Mouse (Mus musculus) left cerebral cortex, adult 2 months (tissue): ENCODE measurements around the gene Abcg8. TPM values are rescaled to one million over a fixed set of nuclear protein-coding genes. Genes with fewer than 3 reads are reported as not detected.
A peak's percentile ranks its signal among the peaks of the same experiment; 100 is the strongest.

Experiments used
- DNase-seq, 2 experiments: peaks; one replicate each; pipeline ENCODE4 v3.0.0; 2021 to 2022; ENCODE audit warnings: low spot score in 2 of 2, mixed read lengths in 1 of 2; ENCODE audit errors: extremely low spot score in 1 of 2
- H3K27ac ChIP-seq: fragments of 200-600 bp; 2 replicates; pipeline ENCODE4 v1.8.1; 2022
- H3K4me3 ChIP-seq: fragments of 200-600 bp; 2 replicates; pipeline ENCODE4 v1.8.1; 2022
- CTCF ChIP-seq: fragments of 200-600 bp; IDR thresholded peaks from 2 replicates; pipeline ENCODE4 v1.8.1; 2022; ENCODE audit warnings: antibody characterized with exemption, mild to moderate bottlenecking, moderate library complexity
- intact Hi-C: fragments of 180-260 bp; cut with DNase I; formaldehyde crosslinking; loops from one replicate; pipeline ENCODE4 v1.15.1; 2025
- long read RNA-seq, 2 experiments: library from polyadenylated mRNA; stranded (forward); transcript quantifications; one replicate each; pipeline ENCODE4 v2.0.0; 2021; ENCODE audit warnings: borderline mapping rate in 2 of 2
- total RNA-seq, 2 experiments: library from RNA; stranded (reverse); gene quantifications; 2 replicates each; pipeline ENCODE4 v1.2.3; 2021

Gene Abcg8
- not detected for total RNA-seq
- long read RNA-seq, experiment 1 = 0 reads
- long read RNA-seq, experiment 2 = 0 reads

DNA sequence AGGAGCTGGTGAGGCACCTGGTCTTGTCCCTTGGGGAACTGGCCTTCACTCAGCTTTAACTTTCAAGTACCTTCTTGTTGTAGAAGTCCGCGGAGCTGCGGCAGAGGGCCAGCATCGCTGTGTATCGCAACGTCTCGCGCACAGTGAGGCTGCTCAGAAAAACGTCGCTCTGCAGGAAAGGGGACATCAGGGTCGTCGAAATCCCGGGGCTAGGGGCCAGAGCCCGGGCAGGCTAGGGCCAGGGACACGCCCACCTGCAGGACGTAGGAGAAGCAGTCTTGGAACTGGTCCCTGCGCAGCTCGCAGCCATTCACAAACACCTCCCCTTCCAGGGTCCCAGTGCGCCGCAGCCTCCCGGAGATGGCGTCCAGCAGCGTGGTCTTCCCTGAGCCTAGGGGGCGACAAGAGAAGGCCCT, at the start of gene Abcg8:
Gene Abcg8 (plus strand): TSS at position 352 of the 416 bp plus-strand sequence.
- DNase-seq = no peak
- intact Hi-C loops = no loop called here
- Histone ChIP-seq H3K4me3 (peak within 1 kb of the TSS; percentile 27; the same call in 1 of the 2 replicates), H3K27ac (no peak within 1 kb of the TSS)
- no peak for TF ChIP-seq CTCF

DNA sequence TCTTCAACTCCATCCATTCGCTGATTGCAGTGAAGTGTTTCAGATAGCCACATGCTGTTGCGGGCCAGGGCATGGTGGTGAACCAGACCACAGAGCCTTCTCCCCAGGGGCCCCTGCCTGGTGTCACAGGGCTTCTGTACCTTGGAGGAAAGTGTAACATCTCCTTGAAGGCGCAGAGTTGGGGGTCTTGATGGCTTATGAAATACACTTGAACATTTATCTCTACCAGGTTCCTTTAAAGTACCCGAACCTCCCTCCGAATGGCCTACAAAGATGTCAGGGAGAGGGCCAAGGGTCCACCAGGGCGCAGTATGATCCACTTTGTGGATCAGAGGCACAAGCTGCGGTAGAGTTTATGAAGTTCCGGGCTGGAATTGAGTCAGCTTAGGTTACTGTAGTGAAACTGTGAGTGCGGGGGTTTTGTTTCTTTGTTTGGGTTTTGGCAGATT, 49.2 kb upstream of the Abcg8 start:
- H3K4me3 ChIP-seq = peak overlapping the region; percentile 77
- no peak for DNase-seq
- TF ChIP-seq CTCF = no peak
- no peak overlapping the region for H3K27ac ChIP-seq
- intact Hi-C loops = loop anchor here (5.0 kb wide), 1 partner anchor 160 kb away; the partner anchor contains the start of gene Thada

DNA sequence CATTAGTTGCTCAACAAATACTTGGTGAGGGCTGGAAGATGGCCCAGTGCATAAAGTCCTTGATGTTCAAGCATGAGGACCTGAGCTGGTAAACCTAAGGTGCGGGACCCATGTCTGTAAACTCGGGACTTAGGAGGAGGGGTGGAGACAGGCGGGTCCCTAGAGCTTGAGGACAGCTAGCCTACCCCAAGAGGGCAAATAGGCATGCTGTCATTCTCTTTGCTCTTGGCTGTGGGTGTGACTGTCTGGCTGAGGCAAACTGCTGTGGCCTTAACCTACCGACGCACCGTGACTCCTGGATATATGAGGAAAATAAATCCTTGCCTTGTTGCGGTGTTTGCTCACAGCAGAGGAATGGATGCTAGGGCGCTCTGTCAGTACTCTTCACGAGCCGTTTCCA, 48.4 kb upstream of the Abcg8 start:
- Histone ChIP-seq H3K4me3 (no peak overlapping the region), H3K27ac (no peak overlapping the region)
- intact Hi-C loops = loop anchor here (5.0 kb wide), 1 partner anchor 160 kb away; the partner anchor contains the start of gene Thada
- DNase-seq = no peak
- no peak for TF ChIP-seq CTCF

DNA sequence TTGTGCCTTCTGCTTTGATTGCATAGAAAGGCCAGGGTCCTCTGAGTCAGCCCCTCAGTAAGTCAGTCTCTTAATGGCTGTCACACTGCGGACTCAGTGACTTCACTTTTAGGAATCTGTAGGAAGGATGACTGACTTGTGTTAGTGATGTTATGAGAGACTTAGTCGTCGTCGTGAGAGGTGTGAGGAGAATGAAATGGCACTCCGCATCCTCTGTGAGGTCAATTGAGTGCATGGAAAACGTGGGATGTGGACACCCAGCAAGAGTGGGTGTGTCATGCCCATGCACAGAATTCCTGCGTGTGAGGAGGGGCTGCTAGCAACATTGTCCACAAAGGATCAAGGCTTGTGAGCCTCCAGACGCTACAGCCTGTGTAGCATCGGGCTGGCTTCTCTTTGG, 47.5 kb upstream of the Abcg8 start:
- TF ChIP-seq CTCF = no peak
- no peak overlapping the region for H3K4me3 ChIP-seq
- DNase-seq = no peak
- intact Hi-C loops = loop anchor here (5.0 kb wide), 1 partner anchor 161 kb away; the partner anchor contains the start of gene Thada
- H3K27ac ChIP-seq = no peak overlapping the region

DNA sequence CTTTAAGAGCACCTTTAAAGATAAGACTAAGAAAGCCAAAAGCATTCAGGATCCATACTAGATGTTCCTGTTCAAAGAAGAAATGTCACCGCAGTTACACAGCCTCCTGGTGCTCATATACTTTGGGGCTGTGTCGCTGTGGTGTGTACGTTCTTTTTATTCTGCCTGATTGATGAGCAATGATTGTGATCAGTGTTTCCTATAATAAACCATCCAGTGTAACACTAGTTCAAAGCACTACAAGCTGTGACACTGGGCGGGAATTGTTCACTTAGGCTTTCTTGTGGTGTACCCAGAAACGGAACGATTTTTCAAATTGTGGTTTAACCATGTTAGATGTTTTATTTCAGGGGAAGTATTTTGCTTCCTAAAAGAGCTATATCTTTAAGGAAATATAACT, 44.3 kb upstream of the Abcg8 start:
- DNase-seq = no peak
- H3K27ac ChIP-seq = no peak overlapping the region
- TF ChIP-seq CTCF = no peak
- H3K4me3 ChIP-seq = no peak overlapping the region
- intact Hi-C loops = no loop called here

DNA sequence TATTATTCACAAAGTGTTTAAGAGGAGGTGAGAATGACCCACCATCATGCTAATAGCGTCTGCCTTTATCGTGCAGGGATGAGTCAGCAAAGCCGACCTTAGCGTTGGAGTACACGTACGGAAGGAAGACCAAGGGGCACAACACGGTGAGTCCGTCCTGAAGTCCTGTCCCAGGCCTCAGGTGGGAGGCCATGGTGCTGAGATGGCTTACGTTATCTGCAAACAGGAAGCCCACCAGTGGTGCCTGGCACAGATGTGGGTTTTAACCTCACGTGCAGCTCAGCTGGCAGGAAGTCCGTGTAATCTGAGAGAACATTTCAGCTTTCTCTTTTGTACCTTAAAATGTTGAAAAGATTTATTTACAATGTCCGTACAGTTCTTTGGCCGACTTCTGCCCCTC, 42.7 kb upstream of the Abcg8 start:
- intact Hi-C loops = no loop called here
- no peak for DNase-seq
- H3K4me3 ChIP-seq = no peak overlapping the region
- H3K27ac ChIP-seq = no peak overlapping the region
- no peak for TF ChIP-seq CTCF

DNA sequence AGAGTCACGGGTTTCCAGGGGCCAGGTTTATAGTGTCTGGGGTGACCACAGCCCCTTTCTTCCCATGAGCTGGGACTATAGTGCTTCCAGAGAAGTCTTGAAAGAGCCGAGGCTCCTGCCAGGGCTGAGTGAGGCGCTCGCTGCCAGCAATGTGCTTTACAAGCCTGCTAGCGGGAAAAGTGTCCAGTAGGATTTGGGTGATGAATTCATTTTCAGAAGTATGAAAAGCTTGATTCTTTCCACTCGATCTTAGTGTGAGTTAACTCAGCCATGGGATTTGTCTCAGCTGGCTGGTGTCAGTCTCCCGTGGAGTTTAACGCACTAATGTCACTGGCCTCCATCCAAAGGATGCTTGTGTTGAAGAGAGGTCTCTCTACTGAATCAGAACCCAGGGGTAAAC, 39.8 kb upstream of the Abcg8 start:
- intact Hi-C loops = no loop called here
- DNase-seq = no peak
- Histone ChIP-seq H3K27ac (no peak overlapping the region), H3K4me3 (no peak overlapping the region)
- no peak for TF ChIP-seq CTCF

DNA sequence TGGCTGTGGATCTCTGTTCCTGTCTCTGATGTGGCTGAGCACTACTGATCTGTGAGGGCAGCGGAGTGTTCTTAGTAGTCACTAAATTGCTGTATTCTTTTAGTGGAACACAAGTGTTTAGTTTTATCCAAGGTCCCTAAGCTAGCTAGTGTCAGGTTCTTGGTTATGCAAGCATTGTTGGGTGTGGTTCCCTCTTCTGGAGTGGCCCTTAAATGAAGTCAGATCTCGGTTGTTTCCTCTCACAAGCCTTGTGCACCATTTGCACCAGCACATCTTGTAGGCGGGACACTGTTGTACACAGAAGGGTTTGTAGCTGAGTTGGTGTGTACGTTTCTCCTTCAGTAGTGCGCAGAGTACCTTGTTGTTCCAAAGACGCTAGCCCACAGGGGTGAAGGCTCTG, 38.1 kb upstream of the Abcg8 start:
- no peak for TF ChIP-seq CTCF
- no peak overlapping the region for H3K4me3 ChIP-seq
- no peak overlapping the region for H3K27ac ChIP-seq
- intact Hi-C loops = no loop called here
- DNase-seq = no peak

DNA sequence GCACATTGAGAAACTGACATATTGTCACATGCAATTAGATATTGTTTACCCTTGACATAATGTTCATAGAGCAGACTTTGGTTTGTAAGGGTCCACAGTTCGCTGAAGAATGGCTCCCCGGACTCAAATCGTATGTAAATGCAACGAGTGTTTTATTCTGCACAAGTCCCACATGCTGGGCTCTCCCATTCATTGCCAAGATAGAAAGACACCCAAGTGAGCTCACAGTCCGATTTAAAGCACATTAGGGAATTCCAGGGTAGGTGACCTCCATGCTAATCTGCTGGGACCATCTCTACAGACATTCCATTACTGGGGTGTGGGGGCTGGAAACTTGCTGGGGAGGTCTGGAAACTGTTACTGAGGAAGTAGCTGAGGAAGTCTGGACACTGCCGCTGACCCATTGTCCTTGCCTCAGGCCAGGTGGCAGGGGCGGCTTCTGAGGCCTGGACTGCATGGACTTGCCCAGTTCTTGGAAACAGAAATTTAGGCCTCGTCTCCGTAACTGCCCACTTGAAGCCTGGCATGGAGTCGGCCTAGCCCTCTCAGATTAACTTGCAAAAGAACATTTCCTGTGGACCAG, 36.2 kb upstream of the Abcg8 start:
- no peak for DNase-seq
- no peak for TF ChIP-seq CTCF
- H3K27ac ChIP-seq = no peak overlapping the region
- H3K4me3 ChIP-seq = no peak overlapping the region
- intact Hi-C loops = loop anchor here (5.0 kb wide), 1 partner anchor 173 kb away; the partner anchor contains the start of gene Thada

DNA sequence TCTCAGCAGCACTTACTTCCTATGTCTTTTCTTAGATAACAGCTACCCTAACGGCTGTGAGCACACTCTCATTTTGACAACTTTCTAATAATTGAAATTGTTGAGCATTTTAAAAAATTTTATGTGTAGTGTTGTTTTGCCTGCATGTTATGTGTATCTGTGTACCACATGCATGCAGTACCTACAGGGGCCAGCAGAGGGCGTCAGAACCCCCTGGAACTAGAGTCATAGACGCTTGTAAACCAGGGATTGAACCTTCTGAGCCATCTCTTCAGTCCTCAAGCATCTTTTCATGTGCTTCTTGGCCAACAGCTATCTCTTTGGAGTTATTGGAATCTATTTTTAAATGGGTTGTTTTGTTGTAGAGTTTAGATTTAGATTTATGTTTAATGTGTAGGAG, 34.2 kb upstream of the Abcg8 start:
- Histone ChIP-seq H3K4me3 (no peak overlapping the region), H3K27ac (peak overlapping the region; percentile 10; the same call in 1 of the 2 replicates)
- DNase-seq = peak; percentile 38 to 58
- TF ChIP-seq CTCF = peak; percentile 74
- intact Hi-C loops = loop anchor here (5.0 kb wide), 1 partner anchor 175 kb away; the partner anchor contains the start of gene Thada

DNA sequence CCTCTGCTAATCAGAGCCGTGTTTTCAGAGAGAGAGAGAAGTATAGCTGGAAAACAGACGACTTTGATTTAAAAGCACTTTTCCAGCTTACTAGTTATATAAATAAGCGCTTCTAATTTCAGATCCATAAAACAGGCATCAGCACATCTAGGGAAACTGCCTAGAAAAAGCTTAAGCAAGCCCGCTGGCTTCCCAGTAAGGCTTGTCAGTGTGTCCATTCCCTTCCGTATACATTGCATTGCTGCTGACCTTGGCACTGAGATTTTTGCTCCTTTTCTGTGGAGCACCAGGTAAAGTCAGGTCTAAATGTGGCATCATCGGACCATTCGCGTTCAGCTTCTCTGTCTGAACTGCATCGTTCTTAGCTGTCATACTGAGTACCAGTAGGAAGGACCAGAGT, 33.8 kb upstream of the Abcg8 start:
- Histone ChIP-seq H3K27ac (peak overlapping the region; percentile 10; the same call in 1 of the 2 replicates), H3K4me3 (no peak overlapping the region)
- no peak for TF ChIP-seq CTCF
- intact Hi-C loops = loop anchor here (5.0 kb wide), 1 partner anchor 175 kb away; the partner anchor contains the start of gene Thada
- no peak for DNase-seq

DNA sequence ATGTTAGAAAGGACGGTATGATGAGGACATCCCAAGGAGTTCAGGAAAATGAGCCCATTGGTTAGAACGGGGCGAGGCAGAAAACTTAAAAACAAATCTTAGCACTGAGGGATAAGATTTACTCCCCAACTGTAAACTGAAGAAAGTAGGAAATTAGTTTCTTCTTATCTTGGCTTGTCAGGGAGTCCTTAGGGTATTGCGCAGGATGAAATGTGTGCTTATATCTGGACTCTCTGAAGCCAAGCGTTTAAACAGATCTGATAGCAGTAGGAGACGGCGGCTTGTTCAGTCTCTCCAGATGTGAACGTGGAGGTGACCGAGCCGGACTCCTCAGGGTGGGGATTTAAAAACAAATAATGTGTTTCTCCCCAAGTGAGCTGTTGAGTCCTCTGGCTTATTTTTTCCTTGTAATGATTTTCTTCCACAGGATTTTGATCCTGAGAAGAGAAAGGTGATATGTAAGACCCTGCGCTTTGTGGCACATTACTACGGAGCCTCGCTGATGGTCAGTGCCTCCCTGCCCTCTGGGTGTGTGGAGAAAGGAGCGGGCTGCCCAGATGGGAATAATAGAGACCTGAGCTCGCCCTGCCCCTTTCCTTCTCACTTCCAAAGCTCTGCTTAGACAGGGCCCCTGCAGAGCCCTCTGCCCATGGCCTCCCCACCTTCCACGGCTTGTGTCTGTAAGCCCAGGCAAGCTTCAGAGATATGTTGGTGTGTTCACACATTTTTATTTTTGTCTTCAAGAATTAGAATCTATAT, 31.6 kb upstream of the Abcg8 start:
- DNase-seq = no peak
- Histone ChIP-seq H3K4me3 (no peak overlapping the region), H3K27ac (no peak overlapping the region)
- intact Hi-C loops = loop anchor here (5.0 kb wide), 2 partner anchors 132 to 177 kb away; partner anchors contain the start of genes Plekhh2 and Thada
- no peak for TF ChIP-seq CTCF
